Mouse (Mus musculus) kidney, postnatal 10 days (tissue): ENCODE results near the gene Tspo.
A peak's percentile ranks its signal among the peaks of the same experiment; 100 is the strongest.

Experiments
- DNase-seq: peaks from one replicate; pipeline ENCODE4 v3.0.0; 2021; ENCODE audit warnings: mixed read lengths

Tspo gene

DNA sequence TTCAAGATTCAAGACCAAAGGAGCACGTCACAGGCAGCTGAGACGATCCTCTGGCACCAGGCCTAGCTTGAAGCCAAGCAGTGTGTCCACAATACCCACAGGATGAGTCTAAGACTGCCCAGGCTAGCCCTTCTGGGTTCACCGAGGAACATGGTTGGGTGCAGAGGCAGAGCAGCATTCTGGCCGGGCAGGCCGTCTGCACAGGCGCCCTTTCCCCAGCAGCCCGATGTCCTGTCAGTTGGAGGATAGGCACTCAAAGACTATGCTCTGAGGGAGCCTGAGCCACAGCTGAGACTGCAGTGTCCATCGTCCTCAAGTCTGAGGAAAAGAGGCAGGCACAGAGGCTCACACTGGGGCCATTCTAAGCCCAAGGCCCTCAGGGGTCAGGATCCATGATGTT lies 16.2 kb upstream of the Tspo start:
- no peak for DNase-seq

DNA sequence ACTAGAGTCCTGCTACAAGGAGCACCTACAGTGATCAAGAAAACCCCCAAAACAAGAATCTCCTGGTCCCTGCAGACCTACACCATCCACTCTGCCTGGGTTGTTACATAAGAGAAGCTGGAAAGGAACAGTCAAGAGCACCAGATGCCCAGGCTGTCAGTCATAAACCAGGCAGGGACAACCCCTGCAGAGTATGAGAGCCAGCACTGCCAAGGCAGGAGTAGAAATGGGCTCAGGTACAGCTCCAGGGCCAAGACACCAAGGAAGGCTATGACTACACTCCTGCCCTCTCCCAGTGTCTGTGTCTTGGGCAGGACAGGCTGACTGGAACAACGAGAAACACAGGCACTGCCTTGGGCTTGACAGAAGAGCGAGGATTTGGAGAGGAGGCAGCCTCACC lies 13.3 kb upstream of the Tspo start:
- DNase-seq = no peak

DNA sequence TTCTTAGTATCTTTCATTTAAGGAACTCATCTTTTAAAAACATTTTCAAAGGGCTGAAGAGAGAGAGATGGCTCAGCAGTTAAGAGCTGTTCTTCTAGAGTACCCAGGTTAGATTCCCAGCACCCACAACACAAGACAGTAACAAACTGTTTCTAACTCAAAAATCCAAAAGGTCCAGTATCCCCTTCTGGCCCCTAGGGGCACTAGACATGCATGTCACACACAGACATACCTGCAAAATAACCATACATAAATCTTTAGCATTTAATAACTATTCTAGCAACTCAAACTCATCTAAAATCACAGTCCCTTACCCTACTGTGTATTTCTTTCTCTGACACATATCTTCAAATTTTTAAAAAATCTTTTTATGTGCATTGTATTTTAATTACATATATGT lies 9.6 kb upstream of the Tspo start:
- DNase-seq = no peak

DNA sequence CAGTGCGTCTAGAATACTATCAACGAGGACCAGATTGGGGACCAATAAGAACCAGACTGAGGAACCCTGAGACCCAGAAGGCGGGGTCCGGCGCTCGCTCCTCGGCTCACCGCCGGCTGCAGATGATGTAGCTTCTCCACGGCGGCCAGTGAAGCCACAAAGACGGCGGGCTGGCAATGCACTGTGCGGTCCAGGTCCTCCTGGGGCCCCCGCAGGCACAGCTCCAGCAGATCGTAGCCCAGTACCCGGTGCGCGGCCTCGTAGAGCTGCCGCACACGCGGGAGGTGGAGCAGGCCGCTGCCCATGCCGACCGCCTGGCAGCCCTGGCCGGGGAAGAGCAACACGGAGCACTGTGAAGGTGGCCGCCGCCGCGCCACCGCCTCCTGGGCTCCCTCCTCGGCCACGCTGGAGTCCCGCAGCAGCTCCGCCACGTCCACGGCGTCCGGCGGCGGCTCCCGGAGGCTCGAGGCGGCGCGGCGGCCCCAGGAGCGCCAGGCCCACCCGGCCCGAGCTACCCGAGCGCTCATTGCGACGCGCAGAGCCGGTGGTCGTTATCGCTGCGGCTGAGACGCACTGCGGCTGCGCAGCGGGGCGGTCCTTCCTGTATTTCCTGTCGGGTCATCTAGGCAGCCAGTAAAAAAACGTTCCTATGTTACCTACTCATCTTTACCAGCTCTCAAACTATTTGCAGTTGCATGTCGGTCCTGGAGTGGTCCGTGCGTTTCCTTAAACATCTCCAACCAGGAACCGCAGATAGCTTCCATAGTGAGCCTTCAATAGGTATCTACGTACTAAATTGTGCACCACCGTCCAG lies 8.0 kb upstream of the Tspo start:
- peak; percentile 92 for DNase-seq

DNA sequence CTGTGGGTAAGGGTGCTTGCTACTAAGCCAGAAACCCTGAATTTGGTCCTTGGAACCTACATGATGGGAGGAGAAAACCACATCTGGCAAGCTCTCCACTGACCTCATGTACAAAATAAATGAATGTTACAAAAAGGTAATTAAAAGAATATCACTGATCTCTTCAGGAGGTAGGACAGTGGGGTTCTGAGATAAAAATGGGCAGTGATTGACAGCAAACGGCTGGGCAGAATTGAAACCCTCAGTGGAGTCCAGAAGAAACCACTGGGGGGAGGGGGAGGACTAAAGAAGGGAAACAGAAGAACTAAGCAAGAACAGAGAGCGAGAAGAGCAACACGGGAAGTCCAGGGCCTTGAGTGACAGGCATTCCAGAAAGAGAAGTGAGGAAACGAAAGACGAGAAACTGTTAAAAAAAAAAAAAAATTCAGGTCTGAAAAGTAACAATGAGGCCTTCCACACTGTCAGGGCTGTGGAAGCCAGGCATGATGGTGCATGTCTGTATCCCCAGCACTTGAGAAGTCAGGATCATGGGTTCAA lies 2.4 kb upstream of the Tspo start:
- DNase-seq = no peak

DNA sequence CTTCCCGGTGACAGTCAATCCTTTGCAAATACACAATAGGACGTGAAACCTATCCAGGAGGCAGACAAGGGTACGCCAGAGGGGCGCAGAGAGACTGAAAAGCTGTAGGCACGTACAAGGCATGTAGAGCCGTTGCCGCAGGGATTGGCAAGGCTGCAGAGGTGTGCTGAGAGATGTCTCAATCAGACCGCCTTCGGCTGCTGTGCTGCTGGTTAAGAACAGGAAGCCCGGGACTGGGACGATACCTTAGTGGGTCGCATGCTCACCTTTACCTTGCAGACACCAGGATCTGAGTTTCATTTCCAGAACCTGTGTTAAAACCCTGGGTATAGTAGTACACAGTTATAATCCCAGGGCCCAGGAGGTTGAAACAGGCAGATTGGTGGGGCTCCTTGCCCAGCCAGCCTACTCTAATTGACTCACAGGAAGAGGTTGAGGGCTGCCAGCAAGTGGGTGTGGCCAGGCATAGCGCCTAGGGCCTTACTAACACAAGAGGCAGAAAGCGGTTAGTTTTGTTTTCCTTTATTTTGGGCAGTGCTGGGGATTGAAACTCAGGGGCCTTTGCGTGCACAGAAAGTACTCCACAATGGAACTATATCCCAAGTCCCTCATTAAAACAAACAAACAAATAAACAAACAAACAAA lies 644 bp upstream of the Tspo start:
- peak; percentile 87 for DNase-seq

DNA sequence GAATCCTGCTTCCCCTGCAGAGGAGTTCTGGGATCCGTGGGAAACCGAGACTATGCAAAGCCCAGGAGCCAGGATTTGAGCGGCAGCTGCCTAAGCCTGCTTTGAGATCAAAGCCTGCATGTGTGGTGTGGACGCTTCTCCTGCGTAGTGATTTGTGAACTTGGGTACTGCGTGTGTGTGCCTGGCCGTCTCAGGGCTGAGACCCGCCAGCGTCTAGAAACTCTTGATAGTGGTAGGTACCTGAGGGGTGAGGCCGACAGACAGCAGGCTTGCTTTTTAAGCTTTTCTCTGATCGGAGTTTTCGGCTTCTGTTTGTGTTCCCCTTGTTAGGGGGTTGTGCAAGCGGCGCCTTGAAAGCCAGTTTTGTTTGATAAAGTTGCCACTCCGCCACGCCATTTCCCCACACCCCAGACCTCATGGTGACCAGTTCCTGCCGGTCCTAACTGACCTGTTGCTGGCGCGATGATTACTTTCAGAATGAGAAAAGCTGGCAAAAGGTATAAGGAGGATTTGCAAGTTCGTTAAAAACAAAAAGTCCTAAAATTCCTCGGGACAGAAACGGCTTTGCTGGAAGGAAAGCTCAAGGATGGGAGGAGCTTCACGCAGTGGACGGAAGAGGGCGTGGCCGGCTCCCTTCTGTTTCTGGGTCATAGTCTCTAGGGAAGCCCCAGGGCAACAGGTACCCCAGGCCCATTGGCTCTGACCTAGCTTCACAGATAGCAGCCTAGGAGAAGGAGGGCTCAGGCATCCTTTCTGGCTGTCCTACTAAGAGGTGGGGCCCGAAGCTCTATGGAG lies 662 bp downstream of the Tspo start:
- peak; percentile 74 for DNase-seq

DNA sequence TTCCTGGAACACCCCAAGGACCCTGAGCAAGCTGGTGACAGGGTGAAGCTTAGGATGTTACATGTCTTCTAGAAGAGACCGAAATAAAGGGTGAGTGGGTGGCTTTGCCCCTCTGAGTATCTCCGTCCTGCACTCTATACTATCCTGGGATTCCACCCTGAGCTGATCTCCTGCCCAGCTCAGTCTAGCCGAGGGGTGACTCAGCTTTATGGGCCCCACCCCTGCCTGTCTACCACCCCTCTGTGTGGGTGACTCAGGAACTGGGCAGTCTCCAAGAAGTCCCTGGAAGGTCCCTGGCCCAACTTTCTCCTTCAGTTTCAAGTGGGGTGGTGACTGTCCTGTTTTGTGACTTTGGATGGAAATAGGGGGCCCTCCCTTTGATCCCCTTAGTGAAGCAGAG lies 2.0 kb downstream of the Tspo start:
- no peak for DNase-seq

DNA sequence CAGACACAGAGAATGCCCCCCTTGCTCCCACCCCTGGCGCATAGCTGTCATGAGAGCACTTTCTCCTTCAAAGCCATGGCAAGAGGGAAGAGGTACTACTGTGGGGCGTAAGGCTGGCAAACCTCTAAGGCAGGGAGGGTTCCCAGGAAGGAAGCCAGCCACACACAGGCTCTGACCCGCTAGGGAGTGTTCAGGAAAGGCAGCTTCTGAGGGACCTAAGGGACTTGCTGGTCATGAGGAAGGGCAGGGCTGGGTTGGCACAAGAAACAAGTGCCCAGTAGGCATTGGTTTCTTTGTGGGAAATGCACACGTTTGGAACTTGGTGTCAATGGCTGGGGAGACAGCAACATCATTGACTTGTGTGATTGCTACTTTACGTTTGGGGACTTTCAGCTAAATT lies 2.6 kb downstream of the Tspo start:
- no peak for DNase-seq

DNA sequence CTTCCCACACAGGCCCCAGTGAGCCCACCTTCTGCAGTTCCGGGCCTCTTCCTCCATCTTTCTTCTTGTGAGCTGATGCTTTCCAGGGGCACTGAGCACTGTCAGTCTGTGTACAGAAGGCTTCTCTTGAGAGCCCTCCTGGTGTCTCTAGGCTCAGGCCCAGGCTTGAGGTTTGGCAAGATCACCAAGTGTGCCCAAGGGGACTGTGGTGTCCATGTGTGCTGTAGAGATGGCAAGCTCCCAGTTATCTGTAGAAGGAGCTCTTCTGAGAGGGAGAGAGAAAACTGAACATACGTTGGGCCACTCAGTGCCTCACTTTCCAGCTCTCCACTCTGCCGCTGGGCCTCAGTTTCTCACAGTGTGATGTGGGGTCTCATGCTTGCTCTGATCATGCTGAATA lies 4.3 kb downstream of the Tspo start:
- DNase-seq = no peak

DNA sequence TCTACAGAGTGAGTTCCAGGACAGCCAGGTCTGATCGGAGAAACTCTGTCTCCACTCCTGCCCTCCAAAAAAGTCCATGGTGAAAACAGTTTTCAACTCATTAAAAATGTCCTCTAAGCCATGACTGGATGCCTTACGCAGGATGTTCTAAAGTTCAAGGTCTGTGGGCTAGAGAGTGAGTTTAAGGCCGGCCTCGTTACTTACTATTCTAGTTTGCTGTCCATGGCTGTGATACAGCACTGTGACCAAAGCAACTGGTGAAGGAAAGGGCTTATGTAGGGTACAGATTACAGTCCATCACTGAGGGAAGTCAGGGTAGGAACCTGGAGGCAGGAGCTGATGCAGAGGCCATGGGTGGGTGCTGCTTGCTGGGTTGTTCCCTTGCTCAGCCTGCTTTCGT lies 5.2 kb downstream of the Tspo start:
- DNase-seq = no peak

DNA sequence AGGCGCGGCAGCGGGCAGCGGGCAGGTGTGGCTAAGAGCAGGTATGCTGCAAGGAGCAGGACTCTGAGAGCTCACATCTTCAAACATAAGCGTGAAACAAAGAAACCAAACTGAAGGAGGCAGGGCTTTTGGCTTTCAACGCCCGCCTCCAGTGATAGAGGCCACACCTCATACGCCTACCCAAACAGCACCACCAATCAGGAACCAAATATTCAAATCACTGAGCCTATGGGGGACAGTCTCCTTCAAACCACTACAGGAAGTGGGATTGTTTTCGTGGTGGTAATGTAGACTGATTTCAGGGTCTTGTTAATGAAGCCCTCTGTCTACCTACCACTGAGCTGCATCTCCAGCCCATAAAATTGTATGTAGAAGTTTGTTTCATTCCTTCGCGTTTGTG lies 6.3 kb downstream of the Tspo start:
- no peak for DNase-seq

DNA sequence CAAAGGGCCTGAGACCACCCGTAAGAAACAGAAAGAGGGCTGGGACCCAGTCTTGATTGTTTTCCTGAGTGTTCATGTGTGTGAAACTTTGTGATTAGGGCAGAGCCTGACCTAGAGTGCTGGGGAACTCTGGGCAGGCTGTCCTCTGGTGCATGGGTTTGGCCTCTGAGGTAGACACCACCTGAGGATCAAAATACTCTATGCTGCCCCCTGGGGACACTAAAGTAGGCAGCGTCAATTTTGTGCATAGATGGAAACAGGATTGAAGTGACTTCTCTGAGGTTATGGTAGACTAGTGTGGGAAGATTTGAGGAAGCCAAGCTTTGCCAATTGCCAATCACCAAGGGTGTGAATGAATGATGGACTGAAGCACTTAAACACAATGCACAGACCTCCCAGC lies 7.2 kb downstream of the Tspo start:
- no peak for DNase-seq

DNA sequence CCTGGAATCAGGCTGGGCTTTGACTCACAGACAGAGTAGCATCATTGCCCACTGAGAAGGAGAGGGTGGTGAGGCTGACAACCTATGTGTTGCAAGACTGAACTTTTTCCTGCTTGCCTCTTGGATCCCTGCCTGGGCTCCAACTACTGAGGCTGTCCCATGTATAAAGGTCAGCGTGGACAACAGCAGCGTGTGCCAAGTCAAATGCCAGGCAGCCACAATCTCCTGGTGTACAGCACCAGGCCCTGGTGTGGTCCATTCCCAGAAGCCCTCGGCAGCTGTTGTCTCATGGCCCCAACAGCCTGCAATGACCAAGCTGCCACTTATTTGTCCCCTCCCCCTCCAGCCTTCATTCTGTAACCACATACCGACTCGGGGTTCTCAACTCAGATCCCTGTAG lies 8.2 kb downstream of the Tspo start:
- DNase-seq = no peak

DNA sequence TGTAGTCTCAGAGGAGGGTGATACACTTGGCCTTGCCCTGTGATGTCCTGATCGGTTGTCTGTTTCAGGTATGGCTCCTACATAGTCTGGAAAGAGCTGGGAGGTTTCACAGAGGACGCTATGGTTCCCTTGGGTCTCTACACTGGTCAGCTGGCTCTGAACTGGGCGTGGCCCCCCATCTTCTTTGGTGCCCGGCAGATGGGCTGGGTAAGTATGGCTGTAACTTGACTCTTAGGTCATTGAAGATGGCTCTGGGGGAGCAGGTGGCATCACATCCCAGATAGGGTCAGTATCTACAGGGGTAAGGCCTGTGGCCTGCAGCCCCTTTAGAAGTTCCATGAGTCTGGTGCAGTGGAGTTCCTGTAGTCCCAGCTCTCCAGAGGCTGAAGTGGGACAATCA lies 8.7 kb downstream of the Tspo start:
- DNase-seq = no peak

DNA sequence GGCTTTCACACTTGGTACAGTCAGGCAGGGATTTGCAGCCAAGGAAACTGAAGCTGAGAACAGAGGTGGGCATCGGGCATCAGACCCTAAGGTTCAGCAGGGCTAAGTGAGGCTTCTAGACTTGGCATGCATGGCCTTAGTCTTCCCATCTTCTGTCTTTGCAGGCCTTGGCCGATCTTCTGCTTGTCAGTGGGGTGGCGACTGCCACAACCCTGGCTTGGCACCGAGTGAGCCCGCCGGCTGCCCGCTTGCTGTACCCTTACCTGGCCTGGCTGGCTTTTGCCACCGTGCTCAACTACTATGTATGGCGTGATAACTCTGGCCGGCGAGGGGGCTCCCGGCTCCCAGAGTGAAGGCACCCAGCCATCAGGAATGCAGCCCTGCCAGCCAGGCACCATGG lies 10.2 kb downstream of the Tspo start:
- no peak for DNase-seq

DNA sequence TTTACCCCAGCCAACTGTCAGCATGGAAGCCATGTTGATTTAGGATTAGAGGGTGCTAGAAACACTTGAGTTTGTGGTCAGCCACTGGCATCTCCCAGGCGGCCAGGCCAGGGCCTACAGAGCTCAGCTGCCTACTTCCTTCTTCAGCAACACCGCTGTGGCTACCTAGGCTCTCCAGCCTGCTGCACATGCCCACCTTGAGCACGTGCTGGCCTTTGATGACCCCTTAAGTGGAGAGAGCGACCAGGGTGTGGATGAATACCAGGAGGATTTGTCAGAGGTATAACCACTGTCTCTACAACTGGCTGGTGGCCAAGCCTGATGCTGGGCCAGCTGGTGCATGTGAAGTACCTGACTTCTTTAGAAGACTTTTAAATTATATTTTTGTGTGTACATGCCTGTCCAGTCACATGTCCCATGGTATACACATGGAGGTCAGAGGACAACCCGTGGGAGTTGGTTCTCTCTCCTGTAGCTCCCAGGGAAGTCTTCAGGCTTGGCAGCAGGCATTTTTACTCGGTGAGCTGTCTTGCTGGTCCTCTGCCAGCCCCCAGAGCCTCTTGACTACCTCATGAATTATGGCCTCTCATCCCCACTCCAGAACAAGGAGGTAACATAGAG lies 11.4 kb downstream of the Tspo start:
- DNase-seq = no peak

DNA sequence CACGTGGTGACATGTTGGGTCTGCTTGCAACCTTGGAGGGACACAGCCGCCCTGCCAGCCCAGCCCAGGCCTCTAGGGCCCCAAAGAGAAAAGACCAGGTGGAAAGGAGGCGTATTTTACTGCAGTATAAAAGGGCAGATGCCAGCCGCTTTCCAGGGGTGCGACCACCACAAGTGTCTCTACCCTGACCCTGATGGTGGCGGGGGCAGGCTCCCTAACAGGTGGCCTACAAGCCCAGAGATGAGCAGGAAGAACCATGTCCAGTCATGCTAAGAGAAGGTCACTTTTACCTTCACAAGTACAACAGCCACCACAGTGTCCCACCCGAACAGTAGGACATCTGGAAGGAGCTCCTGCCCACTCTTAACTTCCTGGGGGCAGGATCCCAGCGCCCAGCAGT lies 12.2 kb downstream of the Tspo start:
- no peak for DNase-seq

DNA sequence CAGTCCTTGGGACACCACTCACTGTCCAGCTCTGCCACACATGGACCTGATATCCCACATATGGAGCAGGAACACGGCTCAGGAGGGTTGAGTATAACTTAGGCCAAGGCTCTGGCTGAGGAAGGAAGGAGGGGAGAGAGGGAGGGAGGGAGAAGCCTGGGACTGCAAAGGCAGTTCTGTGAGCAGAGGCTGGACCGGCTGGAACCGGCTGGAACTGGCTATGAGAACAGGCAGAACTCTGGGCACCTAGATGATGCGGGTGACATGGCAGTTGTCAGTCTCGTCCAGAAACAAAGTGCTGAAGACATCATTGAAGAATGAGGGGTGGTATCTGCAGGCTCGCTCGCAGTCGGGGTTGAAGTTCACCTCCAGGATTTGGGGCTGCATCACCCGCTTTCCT lies 13.3 kb downstream of the Tspo start:
- no peak for DNase-seq

DNA sequence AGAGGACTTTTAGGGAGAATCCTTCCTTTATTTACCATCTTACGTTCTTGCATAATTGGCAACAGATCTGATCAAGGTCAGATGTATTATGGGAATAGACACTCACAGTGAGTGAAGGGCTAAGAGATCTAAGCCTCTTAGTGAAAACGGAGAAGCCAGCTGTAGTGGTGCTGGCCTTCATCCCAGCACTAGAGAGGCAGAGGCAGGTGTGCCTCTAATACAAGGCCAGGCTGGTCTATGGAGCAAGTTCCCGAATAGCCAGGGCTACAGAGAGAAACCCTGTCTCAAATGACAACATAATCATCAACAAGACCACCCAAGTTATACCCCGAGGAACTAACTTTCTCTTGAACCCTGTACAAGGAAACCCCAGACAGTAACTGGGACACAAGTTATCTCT lies 19.5 kb downstream of the Tspo start:
- DNase-seq = no peak

DNA sequence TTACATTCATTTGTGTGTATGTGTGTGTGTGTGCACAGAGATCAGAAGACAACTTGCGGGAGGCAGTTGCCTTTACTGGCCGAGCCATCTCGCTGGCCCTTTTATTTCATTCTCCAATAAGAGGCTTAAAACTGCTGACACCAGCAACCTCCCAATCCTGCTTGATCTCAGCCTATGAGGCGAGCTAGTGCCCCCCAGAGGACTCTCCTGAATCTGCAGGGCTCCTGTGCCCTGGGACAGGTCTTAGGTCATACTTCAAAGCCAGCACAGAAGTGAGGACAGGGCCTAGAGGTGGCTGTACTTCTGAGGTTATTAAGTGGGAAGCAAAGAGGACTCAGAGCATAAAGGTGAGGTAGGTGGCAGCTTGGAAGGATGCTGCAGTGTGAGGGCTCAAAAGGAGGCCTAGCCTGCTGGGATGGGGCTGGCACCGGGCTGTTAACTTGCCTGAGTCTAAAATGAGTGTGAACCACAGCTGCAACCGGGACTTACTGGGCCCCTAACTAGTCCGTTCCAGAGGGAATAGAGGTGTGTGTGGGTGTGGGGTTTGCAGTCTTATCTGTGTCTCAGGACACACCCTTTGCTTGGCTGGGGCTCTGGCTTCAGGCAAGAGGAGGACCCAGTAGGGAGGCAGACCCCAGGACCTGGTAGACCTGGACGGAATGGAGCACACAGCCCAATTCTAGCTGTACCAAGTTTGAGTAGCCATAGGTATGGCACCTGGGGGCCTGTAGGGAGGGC lies 20.2 kb downstream of the Tspo start:
- DNase-seq = peak; percentile 69

DNA sequence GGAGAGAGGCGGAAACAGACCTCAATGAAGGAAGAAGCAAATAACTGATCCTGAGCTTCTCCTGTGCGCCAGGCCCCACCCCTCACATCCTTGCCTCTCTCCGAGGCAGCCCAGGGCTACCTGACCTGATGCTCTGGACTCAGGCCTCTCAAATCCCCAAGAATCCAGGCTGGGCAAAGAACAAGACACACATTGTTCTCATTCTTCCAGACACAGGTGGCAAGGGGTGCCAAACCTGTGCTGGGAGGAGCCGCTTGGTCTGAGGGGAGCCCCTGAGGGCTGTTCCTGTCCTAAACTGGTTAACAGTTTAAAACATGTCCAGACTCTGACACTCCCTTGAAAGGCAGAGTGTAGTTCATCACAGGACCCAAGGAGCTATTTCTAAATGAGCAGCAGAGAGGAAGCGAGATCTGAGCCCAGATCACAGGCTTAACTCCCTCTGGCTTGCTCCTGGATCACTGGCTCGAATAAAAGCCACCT lies 21.4 kb downstream of the Tspo start:
- no peak for DNase-seq
